Mouse (Mus musculus): ENCODE measurements at regions not wholly inside any gene's neighbourhood (a gene's known extent, or its start where the extent isn't known, plus 50 kb on each side); places are given as distances from the start of the nearest gene placed in this dataset.

DNA sequence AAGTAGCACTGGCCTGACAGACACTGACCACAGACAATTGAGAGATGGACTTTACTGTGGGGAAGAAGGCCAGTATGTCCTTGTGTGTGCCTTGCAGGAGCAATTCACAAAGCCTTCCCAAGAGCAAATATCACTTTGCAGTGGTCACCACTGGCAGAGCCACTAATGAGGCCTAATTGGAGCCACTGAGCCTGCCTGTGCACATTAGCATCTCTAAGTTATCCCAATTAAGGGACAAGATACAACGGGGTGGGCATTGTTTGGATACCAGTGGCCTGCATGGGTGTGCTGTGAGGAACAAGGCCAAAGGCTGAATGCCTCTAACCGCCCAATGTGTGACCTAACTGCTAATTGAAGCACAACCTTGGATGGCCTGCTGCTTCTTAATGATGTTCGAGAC is 433.4 kb upstream of the Ptbp2 start:
- no peak for DNase-seq (ENCODE audit: extremely low spot score)

DNA sequence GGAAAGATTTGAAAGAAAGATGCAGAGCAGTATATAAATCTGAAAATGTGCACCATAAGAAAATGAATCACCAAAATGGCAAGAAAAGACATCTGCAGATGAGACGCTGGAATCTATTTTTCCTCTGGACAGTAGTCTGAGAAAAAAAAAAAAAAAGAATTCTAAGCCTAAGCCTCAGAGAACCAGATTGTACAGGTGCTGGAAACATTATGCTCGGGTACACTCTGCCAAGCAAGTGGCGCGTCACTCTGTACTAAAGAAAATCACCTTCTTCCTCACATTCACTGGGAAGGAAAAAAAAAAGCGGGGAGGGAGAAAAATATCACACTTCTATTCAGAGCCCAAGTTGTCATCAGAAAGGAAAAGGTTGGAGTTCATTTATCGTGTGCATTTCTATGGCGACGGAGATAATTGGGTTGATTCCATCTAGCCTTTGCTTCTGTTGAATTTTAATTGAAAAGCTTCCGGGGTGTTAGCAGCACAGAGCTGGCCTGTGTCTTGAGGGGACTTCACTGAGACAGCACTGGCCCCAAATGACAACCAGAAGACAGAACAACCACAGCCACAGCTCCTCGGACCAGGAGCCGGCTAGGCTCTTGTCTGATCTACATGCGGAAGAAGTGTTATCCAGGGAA is 430.5 kb upstream of the Ptbp2 start:
- no peak for DNase-seq (ENCODE audit: extremely low spot score)

DNA sequence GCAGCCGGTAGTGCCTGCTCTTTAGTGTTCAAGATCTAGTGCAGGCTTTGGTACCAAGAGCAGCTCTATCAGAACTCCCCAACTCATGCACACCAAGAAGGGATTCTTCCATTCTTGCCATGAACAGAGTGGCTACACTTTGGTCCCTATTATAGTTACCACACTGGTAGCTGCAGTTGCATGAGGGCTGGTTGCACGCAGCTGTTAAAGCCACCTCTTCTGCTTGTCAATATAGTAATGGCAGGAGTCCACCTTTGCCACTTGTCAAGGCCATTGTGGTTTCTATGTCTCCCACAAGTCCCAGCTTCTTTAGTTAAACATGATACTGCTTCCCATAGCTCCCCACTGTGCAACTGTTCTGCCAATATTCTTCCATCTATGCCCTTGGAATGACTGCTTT is 415.1 kb upstream of the Ptbp2 start:
- no peak for DNase-seq (ENCODE audit: extremely low spot score)

DNA sequence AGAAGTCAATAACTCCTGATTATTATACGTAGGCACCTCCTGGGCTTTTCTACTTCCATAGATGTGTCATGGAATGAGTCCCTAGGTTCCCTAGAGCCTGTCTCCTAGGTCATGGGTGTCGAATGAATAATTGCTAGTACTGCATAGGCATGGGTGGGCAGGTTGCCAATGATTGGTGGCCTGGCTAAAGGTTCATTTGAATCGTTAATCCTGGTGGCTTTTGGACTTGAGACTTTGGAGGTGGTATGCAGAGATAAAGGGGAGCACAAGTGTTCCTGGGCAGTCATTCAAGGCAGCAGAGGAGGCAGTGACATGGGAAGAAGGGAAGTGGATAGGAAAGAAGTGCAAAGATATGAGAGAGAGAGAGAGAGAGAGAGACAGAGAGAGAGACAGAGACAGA is 410.2 kb upstream of the Ptbp2 start:
- DNase-seq (ENCODE audit: extremely low spot score): no peak

DNA sequence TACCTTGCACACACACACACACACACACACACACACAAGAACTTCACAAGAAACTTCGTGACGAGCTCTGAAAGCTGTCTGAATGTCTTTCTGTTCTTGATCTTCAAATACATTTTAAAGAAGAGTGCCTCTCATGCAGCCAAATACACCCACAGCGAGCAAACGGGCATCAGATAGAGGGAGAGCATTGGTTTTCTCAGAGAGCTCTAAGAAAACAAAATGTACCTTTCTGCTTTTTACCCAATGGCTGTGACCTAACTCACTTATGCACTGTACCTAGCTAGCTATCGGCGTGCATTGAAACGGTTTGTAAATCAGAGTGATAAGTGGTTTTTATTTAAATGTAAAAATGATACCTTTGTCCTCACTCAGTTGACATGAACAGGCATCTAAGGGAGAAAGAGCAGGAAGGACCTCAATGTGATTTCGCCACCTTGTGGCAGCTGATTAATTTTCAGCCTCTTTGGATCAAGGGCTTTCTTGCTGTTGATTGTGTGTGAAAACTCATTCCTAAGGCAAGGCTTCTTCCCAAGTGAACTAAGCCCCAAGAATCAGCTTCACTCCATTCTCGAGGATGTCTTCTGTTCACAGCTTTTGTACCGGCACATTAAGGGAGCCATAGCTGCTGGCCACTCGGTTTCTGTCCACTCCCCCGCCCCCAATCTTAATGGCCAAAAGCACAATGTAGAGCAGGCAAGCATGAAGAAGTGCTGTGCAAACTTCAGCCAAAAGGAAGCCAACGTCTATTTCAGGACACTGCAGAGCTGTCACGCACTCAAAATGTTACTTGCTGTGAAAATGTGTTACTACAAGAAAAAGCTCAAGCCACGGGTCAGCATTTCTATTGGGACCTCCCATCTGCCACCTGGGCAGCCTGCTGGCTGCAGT is 408.4 kb upstream of the Ptbp2 start:
- peak; percentile 57 for DNase-seq (ENCODE audit: extremely low spot score)

DNA sequence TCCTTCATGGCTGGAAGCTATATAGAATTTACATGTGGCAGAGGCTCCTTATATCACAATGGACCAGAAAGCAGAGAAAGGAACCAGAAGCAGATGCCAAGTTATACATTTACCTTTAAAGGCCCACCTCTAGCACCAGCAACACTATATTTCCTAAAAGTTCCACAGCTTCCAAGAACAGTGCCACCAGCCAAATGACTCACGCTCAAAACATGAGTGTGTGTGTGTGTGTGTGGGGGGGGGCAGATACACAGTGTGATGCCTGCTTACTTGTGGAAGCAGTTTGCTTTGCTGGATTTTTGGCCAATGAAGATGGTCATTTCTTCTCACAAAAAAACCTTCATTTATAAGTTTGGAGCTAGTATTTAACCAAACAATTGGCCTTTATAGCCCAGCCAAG is 405.3 kb upstream of the Ptbp2 start:
- DNase-seq (ENCODE audit: extremely low spot score): no peak

DNA sequence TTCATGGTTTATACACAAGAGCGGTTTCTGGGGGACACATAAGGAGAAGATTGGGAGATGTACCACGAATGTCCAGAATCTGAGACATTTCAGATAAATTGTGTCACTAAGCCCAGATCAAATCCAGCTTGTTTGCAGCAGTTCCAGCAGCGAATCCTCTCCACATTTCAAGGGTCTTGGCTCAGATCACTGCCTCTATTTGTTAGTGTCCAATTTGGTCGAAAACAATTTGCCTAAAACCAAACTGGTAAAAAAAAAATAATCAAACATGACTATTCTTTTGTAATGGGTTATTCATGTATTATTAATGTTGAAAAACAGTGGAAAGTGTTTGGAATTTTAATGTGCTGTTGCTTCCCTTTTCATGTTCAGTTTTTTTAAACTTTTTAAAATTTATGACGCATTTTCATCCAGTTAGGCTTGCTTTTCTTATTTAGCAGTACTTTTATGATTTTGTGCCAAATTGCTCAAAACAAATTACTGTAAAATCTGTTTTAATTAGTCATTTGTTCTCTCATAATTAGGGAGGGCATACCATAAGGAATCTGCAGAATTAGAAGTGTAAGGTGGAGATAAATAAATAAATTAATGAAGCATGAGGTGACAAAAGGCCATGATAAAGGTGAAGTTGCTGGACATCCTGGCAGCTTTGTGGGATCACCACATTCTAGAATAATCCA is 396.8 kb upstream of the Ptbp2 start:
- DNase-seq (ENCODE audit: extremely low spot score): no peak

DNA sequence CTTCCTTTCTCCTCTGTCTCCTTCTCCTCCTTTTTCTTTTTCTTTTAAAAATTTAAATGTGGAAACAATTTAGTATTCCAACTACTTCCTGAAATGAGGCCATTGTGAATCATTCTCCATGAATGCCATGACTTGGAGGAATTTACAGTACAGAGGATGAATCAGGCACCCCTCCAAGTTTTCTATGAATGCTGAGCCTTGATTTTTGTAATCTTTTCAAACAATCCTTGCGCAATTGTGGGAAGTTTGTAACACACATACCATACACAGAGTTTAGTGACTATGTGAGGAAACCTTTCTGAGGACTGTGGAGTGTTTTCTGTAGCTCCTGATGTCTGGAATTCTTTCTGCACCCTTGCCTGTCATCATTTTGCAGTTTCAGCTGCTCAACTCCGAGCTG is 391.4 kb upstream of the Ptbp2 start:
- no peak for DNase-seq (ENCODE audit: extremely low spot score)

Data from embryo, embryonic 9.5 days (tissue).